Mouse (Mus musculus) macrophage (primary cell): ENCODE measurements around the gene Slc5a3. TPM values are rescaled to one million over a fixed set of nuclear protein-coding genes. Genes with fewer than 3 reads are reported as not detected.
"Not testable (repeated sequence)": the region's sequence is repeated elsewhere in the genome, so short reads cannot be mapped to it uniquely, and the experiment has no call there.

Source experiments
- H3K27ac ChIP-seq: fragments of 350-480 bp; formaldehyde crosslinking; 2 replicates; pipeline ENCODE4 v1.9.0; 2021
- H3K36me3 ChIP-seq: fragments of 350-480 bp; formaldehyde crosslinking; 2 replicates; pipeline ENCODE4 v1.9.0; 2021; ENCODE audit errors: inconsistent target
- H3K4me3 ChIP-seq: fragments of 350-480 bp; formaldehyde crosslinking; 2 replicates; pipeline ENCODE4 v1.9.0; 2021; ENCODE audit errors: inconsistent target
- H3K79me2 ChIP-seq: fragments of 350-480 bp; formaldehyde crosslinking; 2 replicates; pipeline ENCODE4 v1.9.0; 2021; ENCODE audit errors: inconsistent target
- WGBS: methylation state at CpG from one replicate; pipeline ENCODE4 v1.1.7; 2026; ENCODE audit warnings: inconsistent platforms; ENCODE audit not compliant: missing documents; 5-methylcytosine and 5-hydroxymethylcytosine counted together
- polyA plus RNA-seq: library from polyadenylated mRNA; stranded (reverse); fragments of 250-400 nt; gene quantifications from 3 replicates; pipeline ENCODE4 v1.2.4, GENCODE M21; 2018; ENCODE audit warnings: inconsistent platforms

Slc5a3 gene
- polyA plus RNA-seq, 1 experiment from 2014 or later, result 0.62 TPM

DNA sequence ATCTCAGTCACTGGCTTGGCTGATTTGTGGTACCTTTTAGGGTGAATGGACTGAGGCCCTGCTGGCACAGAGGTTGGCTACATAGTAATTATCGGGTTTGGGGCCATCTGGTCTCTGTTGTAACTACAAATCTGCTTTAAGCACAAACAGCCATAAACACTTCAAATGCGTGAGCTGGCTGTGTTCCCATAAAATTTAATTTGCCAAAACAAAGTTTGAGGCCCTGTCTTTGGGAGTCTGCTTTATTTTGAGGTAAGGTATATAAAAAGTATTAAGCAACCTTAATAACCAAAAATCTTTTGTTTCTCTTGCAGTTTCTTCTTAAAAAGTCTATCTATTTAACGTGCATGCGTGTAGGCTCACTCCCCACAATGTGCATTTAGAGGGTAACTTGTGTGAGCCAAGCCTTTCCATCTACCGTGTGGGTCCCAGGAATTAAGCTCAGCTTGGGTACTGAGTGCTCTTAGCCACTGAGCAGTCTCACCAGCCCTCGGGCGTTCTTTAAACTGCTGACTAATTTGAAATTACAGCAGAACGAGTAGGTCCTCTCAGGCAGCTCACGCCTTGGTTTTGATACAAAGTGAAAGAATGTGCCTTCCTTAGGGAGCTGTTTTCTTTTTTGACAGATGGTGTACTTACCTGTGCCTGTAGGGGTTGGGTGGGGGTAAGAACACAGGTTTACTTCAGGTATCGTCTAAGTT, 40.4 kb downstream of the Slc5a3 start:
- Histone ChIP-seq H3K36me3 (no peaks in the 10 kb centered on the region), H3K27ac (no peak overlapping the region), H3K4me3 (no peak overlapping the region), H3K79me2 (no peaks in the 10 kb centered on the region)
- 92% methylated on average over 10 of the region's 10 CpGs for WGBS

DNA sequence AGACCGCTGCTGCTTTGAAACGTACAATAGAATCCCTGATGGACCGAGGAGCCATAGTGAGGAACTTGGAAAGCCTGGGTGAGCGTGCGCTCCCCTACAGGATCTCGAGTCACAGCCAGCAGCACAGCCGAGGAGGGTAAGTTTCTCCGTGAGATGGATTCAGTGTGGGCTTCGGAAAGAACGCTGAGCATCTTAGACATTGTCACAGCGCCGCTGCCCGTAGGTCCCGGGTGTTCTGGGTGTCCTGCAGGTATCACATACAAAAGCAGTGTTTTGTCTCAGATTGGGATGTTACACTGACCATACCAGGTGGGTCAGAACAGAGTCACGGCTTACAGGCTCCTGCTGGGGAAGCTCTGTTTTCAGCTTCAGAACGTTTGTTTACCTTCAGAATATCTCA, 41.5 kb downstream of the Slc5a3 start:
- 93% methylated on average over 16 of the region's 16 CpGs for WGBS
- no peaks in the 10 kb centered on the region for H3K79me2 ChIP-seq

GRCm38 (mm10) chr16:92100111-92100510, 42.0 kb downstream of the Slc5a3 start:
- no peak overlapping the region for H3K27ac ChIP-seq
- WGBS, result 94% methylated on average over 4 of the region's 4 CpGs
- no peaks in the 10 kb centered on the region for H3K36me3 ChIP-seq
- H3K79me2 ChIP-seq, result no peaks in the 10 kb centered on the region
- H3K4me3 ChIP-seq, result no peak overlapping the region

More for the DNA sequence above, 41.5 kb downstream of the Slc5a3 start:
- Histone ChIP-seq H3K4me3 (no peak overlapping the region), H3K27ac (no peak overlapping the region), H3K36me3 (no peaks in the 10 kb centered on the region)

DNA sequence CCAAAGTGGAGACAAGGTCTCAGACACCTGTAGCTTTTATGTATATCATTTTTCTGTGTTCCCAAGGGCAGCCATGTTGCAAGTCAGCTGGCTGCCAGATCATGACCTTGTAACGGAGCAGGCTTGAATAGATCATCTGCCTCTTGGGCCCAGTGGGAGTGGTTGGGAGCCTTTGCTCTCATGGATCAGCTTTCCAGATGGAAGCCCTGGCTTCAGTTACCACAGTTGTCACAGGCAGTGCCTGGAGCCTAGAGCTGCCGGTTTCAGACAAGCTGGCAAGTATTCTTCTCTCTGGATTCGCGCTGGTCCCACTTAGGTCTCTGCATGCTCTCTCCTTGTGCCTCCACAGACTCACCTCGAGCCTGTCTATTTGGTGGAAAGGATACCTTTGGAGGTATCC, 44.0 kb downstream of the Slc5a3 start:
- no peak overlapping the region for H3K4me3 ChIP-seq
- no peak overlapping the region for H3K27ac ChIP-seq
- 87% methylated on average over 5 of the region's 5 CpGs for WGBS
- no peaks in the 10 kb centered on the region for H3K79me2 ChIP-seq
- no peaks in the 10 kb centered on the region for H3K36me3 ChIP-seq

DNA sequence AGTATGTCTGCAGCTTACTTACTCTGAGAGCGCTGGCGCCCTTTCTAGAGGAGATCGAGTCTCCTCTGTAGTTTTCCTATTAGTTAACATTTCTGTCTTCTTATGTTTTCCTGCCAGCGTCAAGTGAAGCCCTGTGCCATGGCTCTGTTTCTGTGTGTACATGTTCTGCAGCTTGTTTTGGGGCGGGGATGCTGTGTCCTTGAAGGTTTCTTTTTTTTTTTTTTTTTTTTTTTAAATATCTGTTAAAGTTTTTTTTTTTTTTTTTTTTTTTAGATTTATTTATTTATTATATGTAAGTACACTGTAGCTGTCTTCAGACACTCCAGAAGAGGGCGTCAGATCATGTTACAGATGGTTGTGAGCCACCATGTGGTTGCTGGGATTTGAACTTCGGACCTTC, 44.8 kb downstream of the Slc5a3 start:
- not testable (repeated sequence) for H3K27ac ChIP-seq, H3K79me2 ChIP-seq, H3K36me3 ChIP-seq, H3K4me3 ChIP-seq
- 95% methylated on average over 6 of the region's 7 CpGs for WGBS

DNA sequence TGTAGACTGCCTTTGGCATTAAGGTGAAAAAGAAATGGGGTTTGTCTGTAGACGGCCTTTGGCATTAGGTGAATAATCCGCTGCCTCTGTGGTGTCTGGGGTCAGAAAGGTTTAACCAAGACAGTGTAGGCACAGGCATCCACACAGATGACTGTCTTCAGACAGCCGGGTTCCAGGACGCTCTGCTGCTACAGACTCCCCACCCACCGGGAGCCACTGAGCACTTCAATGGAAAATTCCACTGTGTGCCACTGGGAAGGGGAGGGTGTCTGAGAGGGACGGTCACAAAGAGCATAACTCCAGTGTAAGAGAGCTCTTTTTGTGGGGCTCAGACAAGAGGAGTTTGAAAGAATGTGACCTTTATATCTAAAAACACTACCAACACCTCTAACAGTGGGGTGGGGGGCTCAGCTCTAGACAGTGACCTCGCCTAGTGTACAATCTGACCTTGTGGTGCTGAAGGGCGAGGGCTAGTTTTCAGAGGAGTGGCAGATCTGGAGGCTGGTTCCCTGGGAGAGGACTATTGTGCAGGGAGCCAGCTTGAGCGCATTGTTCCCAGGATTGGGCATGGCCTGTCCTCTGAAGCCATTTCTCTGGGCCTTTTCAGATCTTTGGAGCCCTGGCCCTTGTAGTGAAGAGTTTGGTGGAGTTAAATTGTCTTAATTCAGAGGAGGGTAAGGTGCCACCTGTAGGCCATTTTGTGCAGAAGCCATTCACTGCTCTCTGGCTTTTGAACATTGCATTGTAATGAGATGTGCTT, 45.6 kb downstream of the Slc5a3 start:
- H3K4me3 ChIP-seq, result no peak overlapping the region

GRCm38 (mm10) chr16:92104332-92104590, 46.1 kb downstream of the Slc5a3 start:
- Histone ChIP-seq H3K36me3 (no peaks in the 10 kb centered on the region), H3K4me3 (no peak overlapping the region), H3K79me2 (no peaks in the 10 kb centered on the region), H3K27ac (no peak overlapping the region)
- WGBS, result 87% methylated on average over 2 of the region's 2 CpGs

More for the DNA sequence above, 45.6 kb downstream of the Slc5a3 start:
- no peak overlapping the region for H3K27ac ChIP-seq
- WGBS, result 93% methylated on average over 9 of the region's 9 CpGs
- no peaks in the 10 kb centered on the region for H3K36me3 ChIP-seq
- H3K79me2 ChIP-seq, result no peaks in the 10 kb centered on the region

GRCm38 (mm10) chr16:92104951-92105350, 46.8 kb downstream of the Slc5a3 start:
- Histone ChIP-seq H3K79me2 (no peaks in the 10 kb centered on the region), H3K27ac (no peak overlapping the region), H3K36me3 (no peaks in the 10 kb centered on the region), H3K4me3 (no peak overlapping the region)
- WGBS, result 96% methylated on average over 2 of the region's 2 CpGs

DNA sequence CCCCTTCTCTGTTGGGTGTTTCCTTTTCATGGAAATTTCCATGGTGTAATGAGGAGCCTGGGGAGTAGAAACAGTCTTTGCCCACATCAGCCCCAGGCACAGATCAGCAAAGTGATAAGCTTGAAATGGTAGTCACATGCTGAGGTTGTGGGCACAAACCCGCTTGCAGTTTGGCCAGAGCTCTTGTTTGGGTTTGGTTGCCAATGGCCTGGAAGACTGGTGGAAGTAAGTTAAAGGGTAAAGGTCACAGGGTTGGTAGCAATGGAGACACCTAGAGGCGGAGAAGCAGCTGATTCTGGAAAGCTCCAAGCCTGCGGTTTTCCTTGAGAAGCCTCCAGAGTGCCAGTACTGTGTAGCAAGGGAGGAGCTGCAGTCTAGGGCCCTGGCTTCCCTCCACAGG, 47.5 kb downstream of the Slc5a3 start:
- 79% methylated on average over 2 of the region's 3 CpGs for WGBS
- Histone ChIP-seq H3K79me2 (no peaks in the 10 kb centered on the region), H3K27ac (no peak overlapping the region), H3K4me3 (no peak overlapping the region), H3K36me3 (no peaks in the 10 kb centered on the region)

GRCm38 (mm10) chr16:92107346-92107745, 49.2 kb downstream of the Slc5a3 start:
- no peaks in the 10 kb centered on the region for H3K79me2 ChIP-seq
- 79% methylated on average over 5 of the region's 5 CpGs for WGBS
- H3K36me3 ChIP-seq, result no peaks in the 10 kb centered on the region
- H3K4me3 ChIP-seq, result no peak overlapping the region
- H3K27ac ChIP-seq, result no peak overlapping the region

GRCm38 (mm10) chr16:92114706-92115241, 56.7 kb downstream of the Slc5a3 start:
- 90% methylated on average over 5 of the region's 5 CpGs for WGBS

GRCm38 (mm10) chr16:92115611-92116421, 57.7 kb downstream of the Slc5a3 start:
- WGBS, result 83% methylated on average over 17 of the region's 20 CpGs
- Histone ChIP-seq H3K27ac (no peak overlapping the region), H3K79me2 (no peaks in the 10 kb centered on the region), H3K4me3 (no peak overlapping the region), H3K36me3 (no peaks in the 10 kb centered on the region)

More at GRCm38 (mm10) chr16:92114706-92115241, 56.7 kb downstream of the Slc5a3 start:
- no peaks in the 10 kb centered on the region for H3K36me3 ChIP-seq
- no peak overlapping the region for H3K4me3 ChIP-seq
- no peak overlapping the region for H3K27ac ChIP-seq
- H3K79me2 ChIP-seq, result no peaks in the 10 kb centered on the region

GRCm38 (mm10) chr16:92117337-92118209, 59.5 kb downstream of the Slc5a3 start:
- Histone ChIP-seq H3K36me3 (no peaks in the 10 kb centered on the region), H3K4me3 (no peak overlapping the region), H3K79me2 (no peaks in the 10 kb centered on the region), H3K27ac (no peak overlapping the region)
- 94% methylated on average over 9 of the region's 9 CpGs for WGBS

DNA sequence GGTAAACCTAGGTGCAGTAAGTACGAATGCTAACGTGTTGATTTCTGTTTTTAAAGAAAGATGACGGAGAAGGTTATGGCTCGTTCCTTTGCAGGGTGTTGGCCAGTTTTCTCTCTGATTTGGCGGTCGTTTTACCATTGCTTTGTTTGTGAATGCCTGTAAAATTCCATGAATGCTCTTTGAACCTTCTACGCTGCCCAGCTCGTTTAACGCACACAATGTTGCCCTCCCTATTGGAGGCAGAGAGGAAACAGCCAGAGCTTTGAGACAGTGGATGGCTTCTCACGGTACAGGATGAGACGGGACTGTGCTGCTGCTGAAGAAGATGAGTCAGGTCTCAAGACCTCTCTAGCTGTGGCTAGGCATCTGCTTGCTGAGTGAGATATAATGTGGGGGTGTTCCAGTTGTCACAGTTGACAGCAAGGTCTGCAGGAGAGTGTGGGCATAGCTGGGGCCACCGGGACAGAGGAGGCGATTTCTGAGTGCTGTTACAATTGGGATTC, 60.9 kb downstream of the Slc5a3 start:
- Histone ChIP-seq H3K79me2 (no peaks in the 10 kb centered on the region), H3K4me3 (no peak overlapping the region), H3K27ac (no peak overlapping the region), H3K36me3 (no peaks in the 10 kb centered on the region)
- 88% methylated on average over 13 of the region's 13 CpGs for WGBS
